Mouse (Mus musculus): ENCODE data around the gene Hand1.

Gene Hand1

DNA sequence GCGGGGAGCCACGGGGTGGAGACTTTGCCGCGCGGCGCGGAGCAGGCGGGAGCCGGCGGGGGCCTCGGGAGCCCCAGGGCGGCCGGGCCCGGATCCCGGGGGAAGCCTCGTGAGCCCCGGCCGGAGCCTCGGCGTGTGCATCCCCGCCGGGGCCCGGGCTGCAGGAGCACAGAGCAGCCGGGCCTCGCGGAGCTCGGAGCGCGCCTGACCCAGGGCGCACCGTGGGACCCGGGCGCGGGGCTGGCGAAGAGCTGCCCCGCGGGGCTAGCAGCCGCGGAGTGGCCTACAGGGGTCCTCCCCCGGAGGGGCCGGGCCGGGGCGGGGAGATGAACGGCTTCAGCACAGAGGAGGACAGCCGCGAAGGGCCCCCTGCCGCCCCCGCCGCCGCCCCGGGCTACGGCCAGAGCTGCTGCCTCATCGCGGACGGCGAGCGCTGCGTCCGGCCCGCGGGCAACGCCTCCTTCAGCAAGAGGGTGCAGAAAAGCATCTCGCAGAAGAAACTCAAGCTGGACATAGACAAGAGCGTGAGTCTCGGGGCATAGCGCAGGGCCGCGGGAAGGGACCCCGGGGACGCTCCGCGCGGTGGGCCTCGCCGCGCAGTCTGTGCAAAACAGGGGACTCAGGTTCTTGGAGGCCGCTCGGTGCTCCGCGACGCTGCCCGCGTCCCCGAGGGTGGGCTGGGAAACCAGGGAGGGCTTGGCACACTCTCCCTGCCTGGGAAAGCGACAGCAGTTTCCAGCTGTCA is 30.7 kb downstream of the Hand1 start:
- DNase-seq (ENCODE audit: low read depth, low spot score), result no peak

DNA sequence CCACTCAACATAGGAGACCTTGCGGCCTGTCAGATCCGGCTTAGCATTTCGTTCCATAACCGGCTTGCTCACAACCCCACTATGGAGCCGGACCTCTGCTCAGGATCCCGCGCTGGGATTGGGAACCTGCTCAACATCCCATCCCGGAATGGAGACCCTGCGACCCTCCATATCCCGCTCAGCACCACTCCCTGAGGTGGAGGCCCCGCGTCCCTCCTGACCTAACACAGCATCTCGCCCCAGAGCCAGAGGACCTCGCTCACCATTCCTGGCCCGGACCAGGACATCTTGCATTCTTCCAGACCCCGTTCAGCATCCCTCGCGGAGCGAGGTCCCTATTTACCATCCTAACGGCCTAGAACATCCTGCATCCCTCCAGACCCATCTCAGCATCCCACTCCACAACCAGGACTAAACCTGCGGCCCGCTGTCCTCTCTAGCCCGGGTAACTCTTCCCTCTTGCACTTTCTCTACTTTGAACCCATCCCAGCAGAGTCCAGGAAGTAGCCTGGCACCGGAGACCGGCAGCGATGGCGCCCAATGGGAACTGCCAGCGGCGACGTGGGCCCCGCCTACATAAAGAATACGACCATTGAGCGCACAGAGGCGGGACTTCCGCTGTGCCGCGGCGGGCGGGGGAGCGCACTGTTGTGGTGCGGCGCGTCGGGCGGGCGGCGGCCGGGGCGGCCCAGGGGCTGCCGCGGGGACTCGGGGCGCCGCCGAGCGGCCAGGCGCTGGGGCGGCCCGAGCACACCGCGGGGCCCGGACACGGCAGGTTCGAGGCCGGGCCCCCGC is 31.4 kb downstream of the Hand1 start, which contains the start of gene Sap30l:
Gene Sap30l, plus strand, starts transcription at position 667 of the 795 bp plus-strand sequence.
- DNase-seq (ENCODE audit: low read depth, low spot score), result peak; percentile 88

DNA sequence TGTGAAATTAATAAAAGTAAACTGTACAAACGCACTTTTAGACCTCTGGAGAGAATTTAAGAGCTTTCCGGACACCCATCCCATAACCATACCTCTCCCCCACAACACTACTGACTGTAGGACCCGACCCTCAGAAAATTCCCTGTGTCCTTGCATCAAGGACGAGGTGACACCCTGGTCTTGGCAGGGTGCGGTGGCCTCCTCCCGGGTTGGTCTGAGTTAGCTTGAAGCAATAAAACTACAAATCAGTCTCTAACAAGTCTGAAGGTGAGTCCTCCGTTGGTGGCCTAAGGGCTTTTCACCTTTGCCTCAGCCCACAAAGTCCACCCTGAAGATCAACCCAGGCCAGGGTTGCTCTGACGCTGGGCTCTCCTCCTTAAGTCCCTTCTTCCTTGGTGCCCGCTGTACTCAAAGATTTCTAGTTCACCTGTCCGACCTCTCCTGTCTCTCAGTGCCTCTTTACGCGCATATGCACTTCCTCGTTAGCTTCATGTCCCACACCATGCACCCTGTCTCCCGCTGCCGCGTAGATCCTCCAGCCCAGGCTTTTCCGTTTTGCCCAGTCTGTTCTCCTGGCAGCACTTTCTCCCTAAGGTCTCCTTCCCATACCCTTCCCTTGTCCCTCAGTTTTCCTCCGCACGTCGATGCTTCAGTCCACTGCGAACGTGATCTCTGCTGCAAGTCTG is 32.2 kb downstream of the Hand1 start:
- DNase-seq (ENCODE audit: low read depth, low spot score), result no peak

DNA sequence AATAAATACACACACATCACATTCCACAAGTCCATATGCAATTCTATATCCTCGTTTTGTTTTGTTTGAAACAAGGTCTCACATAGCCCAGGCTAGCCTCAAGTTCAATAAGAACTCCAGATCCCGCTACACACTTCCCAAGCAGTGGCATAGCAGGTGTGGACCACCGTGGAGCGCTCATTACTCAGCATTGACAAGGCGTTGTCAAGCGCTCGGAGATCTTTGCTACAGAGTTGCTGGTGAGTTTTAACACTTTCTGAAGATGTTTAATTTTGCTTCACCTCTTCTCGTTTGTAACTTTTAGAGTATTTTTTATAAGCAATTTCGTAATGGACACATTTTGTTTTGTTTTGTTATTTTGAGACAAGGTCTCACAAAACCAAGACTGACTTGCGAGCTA is 33.2 kb downstream of the Hand1 start:
- DNase-seq (ENCODE audit: low read depth, low spot score), result no peak

DNA sequence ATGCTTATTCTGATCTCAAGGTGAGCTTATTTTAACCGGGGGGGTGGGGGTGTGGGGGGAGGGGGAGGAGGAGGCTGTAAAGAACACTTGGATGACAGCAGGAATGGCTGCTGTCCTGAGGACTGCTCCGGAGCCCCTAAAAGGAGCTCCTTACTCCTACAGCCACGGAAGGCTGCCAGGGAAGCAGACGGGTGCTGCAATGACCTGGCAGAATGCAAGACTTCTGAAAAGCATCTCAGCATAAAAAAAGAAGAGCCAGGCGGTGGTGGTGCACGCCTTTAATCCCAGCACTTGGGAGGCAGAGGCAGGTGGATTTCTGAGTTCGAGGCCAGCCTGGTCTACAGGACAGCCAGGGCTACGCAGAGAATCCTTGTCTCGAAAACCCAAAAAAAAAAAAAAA is 34.8 kb downstream of the Hand1 start:
- DNase-seq (ENCODE audit: low read depth, low spot score), result no peak

DNA sequence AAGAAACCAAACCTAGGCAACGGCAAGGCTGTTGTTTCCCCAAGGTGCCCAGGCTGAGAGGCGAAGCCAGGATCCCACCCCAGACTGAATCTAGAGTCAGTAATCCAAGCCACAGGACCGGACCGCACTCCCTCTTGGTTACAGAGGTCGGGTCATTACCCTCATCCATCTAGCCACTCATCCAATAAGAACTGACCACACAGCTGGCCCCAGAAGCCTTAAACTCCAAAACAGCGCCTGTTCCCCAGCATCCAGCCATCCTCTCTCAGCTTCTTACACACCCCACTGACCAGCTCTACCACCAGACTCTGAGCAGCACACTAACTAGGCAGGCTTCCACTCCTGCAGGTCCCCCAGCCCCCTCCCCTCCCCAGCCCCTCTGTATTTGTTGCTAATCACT is 37.5 kb downstream of the Hand1 start:
- DNase-seq (ENCODE audit: low read depth, low spot score), result no peak

DNA sequence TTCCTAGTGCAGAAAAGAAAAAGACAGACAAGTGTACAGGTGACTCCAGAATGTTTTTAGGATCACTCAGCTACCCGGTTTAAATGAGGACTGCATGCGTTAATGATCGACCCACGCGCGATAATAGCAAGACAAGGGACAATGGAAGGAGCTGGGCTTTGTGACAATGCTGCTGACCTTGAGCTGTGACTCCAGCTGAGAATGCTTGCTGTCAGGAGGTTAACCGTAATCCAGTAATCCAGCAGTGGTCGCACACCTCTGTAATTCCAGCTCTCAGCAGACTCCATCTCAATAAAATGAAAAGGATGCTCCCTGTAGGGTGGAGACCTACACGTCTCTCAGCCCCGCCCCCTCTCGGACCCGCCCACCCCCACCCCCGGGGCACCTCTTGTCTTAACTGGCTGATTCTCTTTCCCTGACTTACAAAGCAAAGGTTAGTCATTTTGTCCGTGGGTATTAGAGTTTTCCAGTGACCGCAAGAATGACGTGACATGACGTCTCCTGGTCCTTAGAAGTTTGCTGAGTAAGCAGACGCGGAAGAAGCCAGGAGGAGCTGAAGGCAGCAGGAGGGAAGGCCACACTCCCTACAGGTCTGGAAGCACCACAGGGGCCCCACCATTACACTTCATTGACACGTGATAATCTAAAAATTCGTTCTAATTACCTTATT is 41.6 kb downstream of the Hand1 start:
- no peak for DNase-seq (ENCODE audit: low read depth, low spot score)

DNA sequence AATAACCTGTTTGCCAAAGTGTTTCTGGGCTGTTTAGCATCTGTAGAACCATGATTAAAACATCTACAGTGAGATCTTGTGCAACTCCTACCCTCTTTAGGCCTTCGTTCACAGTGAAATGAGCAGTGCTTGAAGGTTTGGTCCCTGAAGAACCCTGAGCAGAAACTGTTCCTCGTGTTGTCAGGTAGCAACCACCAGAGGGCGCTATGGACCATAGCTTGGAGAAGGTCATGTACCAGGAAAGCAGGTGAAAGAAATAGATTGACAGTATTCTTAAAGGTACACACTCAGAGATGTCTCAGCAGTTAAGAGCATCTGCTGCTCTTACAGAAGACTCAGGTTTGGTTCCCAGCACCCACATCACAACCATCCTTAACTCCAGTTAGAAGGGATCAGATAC is 44.7 kb downstream of the Hand1 start:
- DNase-seq (ENCODE audit: low read depth, low spot score), result no peak

DNA sequence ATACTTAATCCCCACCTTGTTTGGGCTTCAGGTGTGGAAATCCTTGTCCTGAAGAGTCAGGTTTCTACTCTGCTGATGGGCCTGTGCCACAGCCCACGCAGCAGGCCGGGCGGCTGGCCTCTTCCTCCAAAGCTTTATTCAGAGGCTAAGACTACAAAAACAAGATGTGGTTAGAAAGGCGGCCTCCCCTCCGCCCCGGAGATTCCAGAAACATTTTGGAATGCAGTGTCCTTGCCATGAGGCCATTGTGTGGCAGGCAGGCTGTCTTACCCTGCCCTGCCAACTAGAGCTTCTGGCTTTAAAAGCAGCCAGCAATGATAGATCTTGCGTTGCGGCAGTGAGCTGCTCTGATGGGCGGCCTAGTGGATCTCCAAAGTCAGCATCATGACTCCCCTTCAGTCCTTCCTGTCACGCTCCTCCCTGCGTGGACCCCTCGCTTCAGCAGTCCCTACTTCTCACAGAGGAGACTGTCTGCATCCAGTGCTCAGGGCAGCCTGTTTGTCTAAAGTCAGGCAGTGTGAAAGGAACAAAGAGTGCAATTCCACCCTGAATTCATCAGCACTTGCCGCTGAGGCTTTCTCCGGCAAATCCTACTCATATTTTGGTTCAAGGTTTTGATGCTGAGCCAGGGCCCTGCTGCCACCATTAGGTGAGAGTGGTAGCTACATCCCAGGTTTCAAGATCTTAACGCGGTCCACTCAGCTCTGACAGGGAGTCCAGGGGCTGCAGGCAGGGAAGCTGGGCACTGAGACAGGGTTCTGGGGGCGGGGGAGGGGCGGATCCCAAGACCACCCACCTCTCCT is 45.8 kb downstream of the Hand1 start:
- no peak for DNase-seq (ENCODE audit: low read depth, low spot score)

DNA sequence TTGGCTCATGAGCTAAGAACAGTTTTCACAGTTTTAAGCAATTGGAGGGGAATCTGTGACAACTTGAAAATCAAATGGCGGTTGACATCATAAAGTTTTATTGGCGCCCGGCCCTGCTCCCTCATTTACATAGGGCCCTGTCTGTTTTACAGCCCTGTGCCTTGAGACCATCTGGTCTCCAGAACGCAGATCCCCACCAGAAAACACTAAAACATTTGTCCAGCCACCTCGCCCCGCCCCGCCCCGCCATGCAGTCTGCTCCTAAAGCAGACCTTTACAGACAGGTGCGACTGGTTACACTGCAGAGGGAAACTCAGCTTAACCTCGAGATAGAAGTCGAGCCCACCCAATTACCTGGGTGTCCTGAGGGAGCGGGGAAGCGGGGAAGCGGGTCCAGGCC is 52.8 kb downstream of the Hand1 start:
- DNase-seq (ENCODE audit: low read depth, low spot score), result no peak
